Mouse (Mus musculus) kidney, adult 10 weeks (tissue): Measurements from ENCODE around the gene Gm7257. TPM values are rescaled to one million over a fixed set of nuclear protein-coding genes. Genes with fewer than 3 reads are reported as not detected.

ENCODE experiments used
- polyA plus RNA-seq: library from polyadenylated mRNA; stranded (reverse); fragments of 350-450 nt; fragmentation: Illumina TruSeq; extraction: RNeasy Lipid Tissue Mini Kit (QIAGEN cat#74804); gene quantifications from one replicate; pipeline ENCODE4 v1.2.3, GENCODE M21; 2014; ENCODE audit warnings: low read depth, low replicate concordance

Gene Gm7257
- polyA plus RNA-seq, result not detected

GRCm38 (mm10) chr9:36431584-36431983 lies at the start of gene Gm7257:
TSS of gene Gm7257 (plus strand) at chr9:36431884.

GRCm38 (mm10) chr9:36475338-36475737 lies 43.7 kb downstream of the Gm7257 start, which contains the start of gene Gm9513:
TSS of gene Gm9513 (plus strand) at chr9:36475638.

Other genes starting within 250 kb of the Gm7257 start
- gene Gm9513, start 43.8 kb downstream of the Gm7257 start, polyA plus RNA-seq, result not detected
- gene Gm5615, start 110.1 kb downstream of the Gm7257 start, polyA plus RNA-seq, result not detected
- gene Gm17689, start 150.8 kb downstream of the Gm7257 start, polyA plus RNA-seq, result not detected
- not detected for gene A630095E13Rik, start 211.5 kb downstream of the Gm7257 start, polyA plus RNA-seq